Mouse (Mus musculus) layer of hippocampus, adult 9-11 months (tissue): ENCODE data around the gene Bsdc1.
A peak's percentile ranks its signal among the peaks of the same experiment; 100 is the strongest.
"Not testable (repeated sequence)": the region's sequence is repeated elsewhere in the genome, so short reads cannot be mapped to it uniquely, and the experiment has no call there.

ENCODE experiments used
- DNase-seq: peaks from one replicate; pipeline ENCODE4 v3.0.0; 2022

Bsdc1 gene

DNA sequence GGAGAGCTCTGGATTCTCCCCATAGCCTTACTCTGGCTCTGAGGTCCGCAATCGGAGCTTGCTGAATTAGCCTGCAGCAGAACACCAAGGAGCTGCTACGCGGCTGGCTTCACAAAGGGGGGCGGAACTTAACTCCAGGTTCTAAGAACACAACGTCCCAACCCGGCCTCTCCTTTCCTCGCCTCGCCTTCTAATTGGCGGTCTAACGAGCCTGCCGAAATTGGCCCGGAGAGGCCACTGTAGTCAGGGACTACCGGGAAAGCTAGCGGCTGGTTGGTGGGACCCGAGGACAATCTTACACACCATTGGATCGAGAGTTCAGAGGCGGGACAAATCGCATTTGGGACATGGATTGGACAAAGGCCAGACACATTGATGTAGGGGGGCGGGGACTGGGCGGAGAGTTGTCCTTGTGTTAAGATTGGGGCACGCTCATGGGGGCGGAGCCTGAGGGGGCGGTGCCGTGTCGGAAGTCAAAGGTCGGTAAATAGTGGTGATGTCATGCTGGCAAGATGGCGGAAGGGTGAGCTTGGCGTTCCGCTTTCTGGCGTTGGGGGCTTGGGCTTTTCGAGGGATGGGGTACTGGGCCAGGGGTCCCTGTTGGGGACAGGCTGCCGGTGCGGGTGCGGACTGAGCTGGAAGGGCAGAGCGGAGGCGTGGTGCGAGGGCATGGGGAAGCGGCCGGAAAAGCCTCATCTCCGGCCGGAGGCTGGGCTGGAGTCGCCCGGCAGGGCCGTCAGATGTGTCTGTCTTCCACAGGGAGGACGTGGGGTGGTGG lies at the start of gene Bsdc1:
Bsdc1 (plus strand) TSS at position 399 of the 778 bp plus-strand sequence.
- peak; percentile 100 for DNase-seq

DNA sequence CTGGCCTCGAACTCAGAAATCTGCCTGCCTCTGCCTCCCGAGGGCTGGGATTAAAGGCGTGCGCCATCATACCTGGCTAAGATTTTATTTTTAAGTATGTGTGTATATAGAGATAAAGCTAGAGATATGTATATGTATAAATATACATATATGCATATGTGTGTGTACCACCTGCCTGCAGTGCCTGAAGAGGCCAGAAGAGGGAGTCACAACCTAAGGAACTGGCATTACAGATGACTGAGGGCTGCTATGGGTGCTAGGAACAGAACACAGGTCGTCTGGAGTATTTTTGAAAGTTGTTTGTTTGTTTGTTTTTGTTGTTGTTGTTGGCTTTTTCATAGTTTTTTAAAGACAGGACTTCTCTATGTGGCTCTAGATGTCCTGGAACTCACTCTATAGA lies 45.5 kb upstream of the Bsdc1 start:
- no peak for DNase-seq

DNA sequence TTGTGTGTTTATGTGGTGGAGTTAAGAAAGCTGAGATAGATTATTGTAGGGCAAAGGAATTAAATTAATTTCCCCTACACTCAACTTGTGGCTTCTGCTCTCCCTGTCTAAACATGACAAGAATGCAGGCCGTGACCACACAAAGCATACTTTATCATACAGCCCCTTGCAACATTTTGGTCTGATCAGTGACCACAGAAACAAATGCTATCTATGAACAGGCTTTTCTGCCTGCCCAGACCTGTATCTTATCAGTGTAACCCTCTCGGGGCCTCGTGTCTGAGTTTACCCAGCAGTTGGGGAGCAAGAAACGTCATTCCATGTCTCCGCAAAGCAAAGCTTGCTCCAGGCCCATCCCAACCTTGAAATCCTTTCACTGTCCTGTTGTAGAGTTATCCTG lies 44.9 kb upstream of the Bsdc1 start:
- DNase-seq = no peak

DNA sequence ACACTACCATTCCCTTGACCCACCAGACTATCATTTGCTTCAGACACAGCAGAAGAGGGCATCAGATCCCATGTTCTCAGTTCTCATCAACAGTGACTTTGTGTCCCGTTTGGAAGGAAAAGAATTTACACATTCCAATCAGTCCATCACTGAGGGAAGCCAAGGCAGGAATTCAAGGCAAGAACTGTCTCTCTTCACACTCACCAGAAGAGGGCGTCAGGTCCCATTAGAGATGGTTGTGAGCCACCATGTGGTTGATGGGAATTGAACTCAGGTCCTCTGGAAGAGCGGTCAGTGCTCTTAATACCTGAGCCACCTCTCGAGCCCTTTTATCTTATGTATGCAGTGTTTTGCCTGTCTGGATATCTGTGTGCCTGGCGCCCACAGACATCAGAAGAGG lies 43.1 kb upstream of the Bsdc1 start:
- DNase-seq = no peak

DNA sequence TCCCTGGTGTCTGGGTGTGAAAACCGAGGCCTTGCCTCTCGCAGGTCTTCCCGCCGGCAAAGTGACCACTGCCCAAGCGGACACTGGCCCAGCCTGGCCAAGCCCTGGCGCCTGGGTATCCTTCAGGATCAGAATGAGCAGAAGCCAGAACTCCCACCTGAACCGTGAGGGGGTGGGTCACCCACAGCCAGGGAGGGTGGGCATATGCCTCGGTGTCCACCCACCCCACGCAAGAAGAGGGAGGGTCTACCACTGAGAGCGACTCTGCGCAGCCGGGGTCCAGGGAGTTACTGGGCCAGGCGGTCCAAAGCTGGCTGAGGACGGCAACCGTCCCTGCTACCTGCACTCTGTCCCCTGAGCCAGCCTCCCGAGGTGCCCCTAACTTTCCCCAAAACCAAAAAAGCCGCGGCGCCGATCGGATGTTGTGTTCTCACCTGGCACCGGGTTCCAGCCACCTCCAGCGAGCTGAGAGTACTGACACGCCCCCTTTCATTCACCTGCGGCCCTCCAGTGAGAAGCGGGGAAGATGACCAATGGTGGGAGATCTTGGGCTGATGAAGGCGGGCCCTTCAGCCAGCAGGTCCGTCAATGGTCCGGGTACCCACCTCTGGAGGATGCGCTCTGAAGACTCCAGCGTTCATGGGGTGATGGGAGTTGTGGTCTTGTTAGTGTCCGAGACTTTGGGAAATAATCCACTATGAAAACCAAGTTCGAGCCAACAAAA lies 20.9 kb upstream of the Bsdc1 start, which contains the start of gene Zbtb8b:
Zbtb8b (minus strand) TSS at position 514 of the 724 bp plus-strand sequence.
- DNase-seq = peak; percentile 84

DNA sequence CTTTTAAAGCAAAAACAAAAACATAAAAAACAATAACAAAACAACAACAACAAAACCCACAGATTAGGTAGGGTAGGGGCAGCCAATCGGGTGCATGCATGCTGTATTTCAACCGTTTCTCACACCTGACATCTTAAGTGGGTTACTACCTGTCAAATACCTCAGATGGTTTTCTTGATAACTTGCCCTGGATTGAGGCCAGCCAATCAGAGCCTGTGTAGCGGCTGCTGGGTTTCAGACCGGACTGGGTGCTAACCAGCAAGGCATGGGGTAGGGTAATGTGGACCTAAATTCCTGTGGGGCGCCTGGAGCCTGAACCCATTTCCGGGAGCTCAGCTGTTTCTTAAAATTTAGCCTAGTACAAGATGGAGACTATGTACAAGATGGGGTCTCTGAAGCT lies 20.2 kb upstream of the Bsdc1 start:
- no peak for DNase-seq

DNA sequence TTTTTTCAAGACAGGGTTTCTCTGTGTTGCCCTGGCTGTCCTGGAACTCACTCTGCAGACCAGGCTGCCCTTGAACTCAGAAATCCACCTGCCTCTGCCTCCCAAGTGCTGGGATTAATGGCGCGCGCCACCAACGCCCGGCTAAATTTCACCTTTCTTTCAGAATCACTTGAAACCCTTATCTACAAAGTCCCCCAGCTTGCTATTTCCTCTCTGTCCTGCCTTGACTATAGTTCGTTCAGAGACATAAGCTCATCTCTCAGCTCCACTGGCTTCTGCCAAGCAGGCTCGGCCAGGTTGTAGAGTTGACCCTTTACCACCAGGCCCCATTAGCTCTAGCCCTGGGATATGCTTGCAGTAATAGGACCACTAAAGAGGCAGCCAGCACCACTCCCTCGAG lies 14.0 kb upstream of the Bsdc1 start:
- no peak for DNase-seq

DNA sequence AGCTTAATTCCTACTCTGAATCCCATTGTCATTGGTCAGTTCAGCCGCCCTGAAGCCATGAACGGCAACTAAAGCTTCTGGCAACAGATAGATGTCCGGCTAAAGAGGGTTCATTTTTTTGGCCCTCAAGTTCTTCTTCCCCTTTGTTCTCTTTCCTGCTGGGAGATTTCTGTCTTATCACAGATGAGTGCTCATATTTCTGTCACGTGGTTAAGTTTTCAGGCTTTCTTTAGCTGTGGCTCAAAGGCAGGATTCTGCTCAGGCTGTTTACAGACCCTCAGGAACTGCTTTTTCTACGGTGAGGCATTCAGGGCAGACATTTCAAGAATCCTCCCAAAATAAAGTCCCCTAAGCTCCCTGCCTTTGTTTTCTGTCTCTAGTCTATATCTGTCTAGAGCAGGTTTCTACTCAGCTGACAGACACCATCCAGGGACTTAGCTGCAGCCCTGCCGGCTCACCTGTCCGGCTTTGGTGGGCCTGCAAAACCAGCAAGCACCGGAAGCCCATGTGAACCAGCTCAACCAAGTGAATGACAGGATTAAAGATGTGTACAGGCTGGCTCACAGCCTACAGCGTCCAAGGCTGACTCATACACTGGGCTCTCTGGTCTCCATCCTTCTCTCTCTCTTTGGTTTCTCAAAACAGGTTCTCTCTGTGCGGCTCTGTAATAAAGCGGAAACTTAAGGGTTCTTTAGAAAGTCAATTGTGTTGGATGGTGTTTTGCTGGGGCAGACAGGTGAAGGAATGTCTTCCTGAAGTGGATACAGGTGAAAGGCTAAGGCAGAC lies 13.4 kb upstream of the Bsdc1 start:
- no peak for DNase-seq

DNA sequence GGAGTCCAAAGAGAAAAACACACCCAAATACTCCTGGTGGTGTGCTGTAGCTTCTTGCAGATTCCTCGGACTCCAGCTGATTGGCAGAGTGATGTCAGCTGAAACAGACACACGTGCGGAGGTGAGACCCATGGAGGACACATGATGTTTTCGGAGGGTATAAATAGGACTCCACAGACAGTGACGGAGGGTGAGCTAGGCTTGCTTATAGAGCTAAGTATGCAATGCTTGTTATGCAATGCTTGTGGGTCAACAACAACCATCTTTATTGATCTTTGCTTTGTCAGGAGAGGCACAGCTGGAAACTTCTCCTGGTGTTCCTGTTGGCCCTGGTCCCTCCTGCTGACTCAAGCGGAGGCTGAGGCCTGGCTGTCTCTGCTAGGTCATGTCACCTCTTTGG lies 12.7 kb upstream of the Bsdc1 start:
- no peak for DNase-seq

DNA sequence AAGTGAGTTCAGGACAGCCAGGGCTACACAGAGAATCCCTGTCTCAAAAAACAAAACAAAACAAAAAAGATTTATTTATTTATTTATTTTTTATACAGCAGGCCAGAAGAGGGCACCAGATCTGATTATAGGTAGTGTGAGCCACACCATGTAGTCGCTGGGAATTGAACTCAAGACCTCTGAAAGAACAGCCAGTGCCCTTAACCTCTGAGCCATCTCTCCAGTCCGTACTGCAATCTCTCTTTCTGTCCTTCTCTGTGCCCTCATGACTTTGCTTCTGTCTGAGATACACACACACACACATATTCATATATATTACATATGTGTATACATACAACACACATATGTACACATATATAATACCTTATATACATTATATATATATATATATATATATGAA lies 10.5 kb upstream of the Bsdc1 start:
- no peak for DNase-seq

DNA sequence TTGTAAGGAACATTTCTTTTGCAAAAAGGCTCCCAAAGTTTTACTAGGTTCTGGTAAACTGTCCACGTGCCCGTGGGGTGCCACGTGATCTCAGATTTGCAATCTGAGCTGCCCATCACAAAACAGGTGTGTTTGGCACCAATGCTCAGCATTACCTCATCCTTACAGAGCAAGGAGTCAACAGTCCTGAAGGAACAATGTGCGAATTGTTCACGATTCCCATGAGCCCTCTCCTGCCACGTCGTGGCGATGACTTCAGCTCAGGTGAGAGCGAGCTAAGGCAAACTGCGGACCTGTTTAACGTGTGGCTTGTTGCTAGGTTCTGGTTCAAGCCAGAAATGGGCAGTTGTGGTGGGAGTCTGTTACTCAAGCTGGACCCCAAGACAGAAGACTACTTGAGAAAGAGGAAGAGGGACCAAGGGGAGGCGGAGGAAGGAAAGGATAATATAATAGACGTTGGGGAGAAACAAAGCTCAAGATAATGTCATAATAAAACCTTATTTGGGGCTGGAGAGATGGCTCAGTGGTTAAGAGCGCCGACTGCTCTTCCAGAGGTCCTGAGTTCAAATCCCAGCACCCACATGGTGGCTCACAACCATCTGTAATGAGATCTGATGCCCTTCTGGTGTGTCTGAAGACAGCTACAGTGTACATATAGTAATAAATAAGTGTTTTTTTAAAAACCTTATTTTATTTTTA lies 9.8 kb upstream of the Bsdc1 start:
- no peak for DNase-seq

DNA sequence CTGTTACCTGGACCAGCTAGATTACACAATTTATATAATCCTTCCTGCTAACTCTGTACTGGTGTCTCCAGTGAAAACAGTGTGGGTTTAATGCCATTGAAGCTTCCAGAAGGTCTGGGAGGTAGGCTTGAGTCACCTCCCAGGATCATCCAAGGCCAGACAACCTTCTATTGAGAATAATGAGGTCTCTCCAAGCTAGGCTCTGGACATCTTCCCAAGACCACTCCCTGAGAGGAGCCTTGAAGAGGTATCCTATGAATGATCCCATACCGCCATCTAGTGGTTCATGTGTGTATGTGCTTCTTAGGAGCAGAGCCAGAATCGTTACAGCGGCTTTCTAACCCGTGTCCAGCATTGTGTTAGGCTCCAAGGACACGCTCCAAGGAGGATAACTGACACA lies 6.1 kb upstream of the Bsdc1 start:
- peak; percentile 60 for DNase-seq

DNA sequence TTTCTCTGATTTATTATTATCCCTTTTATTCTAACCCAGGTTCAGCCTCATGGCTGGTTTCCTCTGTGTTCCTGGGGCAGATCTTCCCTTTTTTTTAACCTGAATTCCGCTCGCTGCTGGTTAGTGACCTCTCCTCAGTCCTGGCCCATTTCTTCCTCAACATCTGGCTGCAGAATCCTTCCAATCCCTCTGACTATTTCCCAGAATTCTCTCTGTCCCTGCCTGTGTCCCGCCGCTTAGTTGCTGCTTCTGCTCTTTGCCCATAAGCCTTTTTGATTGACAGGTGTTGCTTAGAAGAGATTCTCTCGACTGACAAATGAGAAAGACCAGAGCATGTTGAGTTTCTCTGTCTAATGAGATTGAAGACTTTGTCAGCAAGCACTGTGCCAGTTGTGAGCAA lies 5.3 kb upstream of the Bsdc1 start:
- no peak for DNase-seq

DNA sequence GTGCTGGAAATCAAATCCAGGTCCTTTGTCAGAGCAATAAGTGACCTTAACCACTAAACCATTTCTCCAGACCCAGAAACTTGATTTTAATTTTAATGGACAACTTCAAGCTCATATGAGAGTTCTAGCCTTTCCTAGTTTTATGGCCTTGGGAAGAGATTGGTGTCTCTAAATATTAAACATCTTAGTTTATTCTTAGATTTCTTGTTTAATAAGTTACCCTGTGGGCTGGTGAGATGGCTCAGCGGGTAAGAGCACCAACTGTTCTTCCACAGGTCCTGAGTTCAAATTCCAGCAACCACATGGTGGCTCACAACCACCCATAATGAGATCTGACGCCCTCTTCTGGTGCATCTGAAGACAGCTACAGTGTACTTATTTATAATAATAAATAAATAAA lies 4.1 kb upstream of the Bsdc1 start:
- DNase-seq = not testable (repeated sequence)

DNA sequence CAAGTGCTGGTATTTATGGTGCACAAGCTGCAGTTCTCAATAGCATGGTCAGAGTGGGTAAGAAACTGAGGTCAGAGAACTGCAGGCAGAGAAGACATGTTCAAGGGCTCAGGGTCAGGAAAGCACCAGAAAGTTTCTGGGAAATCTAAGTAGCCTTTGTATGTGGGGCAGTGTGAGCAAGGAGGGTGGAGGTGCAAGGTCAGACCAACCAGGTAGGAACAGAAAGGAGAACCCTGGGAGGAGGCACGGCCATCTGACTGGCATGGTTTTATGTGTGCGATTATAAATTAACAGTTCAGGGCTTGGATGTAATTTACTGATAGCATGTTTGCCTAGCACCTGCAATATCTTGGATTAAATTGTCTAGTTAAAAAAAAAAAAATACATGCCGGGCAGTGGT lies 1.7 kb upstream of the Bsdc1 start:
- DNase-seq = no peak

DNA sequence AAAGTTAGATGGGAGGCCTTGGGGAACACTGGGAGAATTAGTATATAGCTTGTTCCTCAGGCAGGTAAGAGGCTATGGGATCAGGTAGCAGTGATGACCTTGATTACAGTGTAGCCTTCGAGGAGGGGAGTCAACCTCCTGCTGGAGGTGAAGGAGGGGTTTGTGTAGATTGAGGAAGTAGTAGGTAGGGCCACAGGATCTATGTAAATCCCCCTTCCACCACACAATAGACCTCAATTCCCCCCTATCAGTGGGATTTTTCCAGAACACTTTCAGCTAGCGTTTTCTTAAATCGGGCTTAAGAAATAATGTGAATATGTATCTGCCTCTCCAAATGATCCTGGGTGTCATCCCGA lies 576 bp upstream of the Bsdc1 start:
- DNase-seq = no peak

DNA sequence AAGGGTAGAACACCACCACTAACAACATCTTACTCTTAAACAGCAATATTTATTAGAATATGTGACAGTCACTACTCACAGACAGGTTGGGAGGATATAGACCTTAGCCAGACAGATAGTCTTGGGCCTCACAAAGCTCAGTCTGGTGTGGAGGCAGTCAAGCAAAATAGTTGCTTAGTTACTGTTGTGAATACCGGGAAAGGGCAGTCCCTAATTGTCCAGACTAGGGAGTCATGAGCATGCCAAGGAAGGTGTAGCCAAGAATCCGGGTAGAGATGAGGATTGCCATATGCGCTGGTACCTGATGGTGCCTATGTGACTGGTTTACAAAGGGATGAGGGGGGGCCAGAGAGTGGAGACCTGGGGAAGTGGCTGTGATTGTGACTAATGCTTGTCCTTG lies 737 bp downstream of the Bsdc1 start:
- DNase-seq = no peak

DNA sequence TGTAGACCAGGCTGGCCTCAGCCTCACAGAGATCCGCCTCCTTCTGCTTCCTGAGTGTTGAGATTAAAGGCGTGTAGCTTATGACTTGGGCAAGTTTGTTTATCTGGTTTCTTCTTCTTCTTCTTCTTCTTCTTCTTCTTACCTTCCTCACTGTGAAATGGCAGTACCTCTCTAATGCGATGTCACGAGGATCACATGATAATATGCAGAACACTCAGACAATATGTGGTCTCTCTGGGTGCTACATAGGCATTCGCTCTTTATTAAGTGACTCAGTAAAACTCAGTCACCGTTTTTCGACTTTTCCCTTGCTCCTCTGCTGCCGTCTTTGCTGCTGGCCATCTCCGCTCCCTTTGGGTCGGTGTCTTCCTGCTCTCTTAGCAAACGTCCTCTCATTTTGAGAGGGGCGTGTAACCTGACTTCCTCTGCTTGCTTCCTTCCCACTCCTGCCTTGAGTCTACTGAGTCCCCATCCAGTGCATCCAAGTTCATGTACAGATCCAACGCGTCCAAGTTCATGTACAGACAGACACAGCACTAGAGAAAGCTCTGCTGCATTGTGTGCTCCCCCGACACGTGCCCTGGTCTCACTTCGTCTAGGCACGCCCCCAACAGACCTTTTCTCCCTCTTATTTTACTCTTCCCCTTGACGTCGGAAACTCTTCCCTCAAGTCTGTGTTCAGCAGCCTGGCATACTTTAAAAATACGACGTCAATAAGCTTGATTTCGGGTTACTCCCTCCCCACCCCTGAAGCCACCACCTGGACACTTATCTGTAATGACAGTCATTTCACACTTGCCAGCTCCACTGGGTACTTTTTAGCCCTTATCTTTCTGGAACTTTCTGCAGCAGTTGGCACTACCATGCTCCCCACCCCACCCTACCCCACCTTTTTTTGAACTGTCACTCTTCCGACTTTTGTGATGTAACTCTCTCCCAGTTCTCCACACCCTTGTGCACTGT lies 2.0 kb downstream of the Bsdc1 start:
- no peak for DNase-seq

DNA sequence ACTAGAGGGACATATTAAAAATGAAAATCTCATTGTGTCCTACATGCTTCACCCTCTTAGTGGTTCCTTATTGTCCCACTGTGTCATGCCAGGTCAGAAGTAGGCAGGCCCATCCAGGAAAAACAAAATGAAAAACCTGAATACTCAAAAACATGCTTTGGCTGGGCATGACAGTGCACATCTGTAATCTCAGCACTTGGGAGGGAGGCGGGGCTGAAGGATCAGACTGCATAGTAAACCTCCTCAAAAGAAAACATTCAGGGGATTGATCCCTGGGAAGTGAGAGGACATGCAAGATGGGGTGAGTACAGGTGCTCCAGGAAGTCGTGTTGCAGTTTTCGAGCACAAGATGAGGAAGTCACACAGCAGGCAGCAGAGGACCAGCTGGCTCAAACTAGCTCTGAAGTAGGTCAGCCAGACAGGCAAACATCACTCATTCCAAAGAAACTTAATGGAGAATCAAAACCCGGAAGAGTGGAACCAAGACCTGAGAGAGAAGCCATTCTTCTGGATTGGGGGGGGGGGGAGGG lies 3.0 kb downstream of the Bsdc1 start:
- DNase-seq = no peak

DNA sequence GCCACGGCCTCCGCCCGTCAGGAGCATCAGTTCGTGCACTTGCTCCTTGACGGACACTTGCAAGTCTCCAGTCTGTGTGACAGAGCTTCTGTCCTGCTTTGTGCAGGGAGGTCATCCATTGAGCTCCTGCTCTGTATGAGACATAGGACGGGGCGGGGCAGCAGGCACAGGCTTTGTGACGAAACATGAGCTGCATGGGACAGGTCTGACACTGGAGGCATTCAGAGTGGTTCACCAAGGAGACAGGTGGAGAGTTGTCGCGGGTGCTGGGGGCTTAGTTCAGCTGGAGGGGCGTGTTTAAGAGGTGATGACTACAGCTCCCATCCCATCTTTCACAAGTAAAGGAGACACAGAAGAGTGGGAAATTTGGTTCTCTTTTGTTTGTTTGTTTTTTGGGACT lies 14.7 kb downstream of the Bsdc1 start:
- DNase-seq = no peak

DNA sequence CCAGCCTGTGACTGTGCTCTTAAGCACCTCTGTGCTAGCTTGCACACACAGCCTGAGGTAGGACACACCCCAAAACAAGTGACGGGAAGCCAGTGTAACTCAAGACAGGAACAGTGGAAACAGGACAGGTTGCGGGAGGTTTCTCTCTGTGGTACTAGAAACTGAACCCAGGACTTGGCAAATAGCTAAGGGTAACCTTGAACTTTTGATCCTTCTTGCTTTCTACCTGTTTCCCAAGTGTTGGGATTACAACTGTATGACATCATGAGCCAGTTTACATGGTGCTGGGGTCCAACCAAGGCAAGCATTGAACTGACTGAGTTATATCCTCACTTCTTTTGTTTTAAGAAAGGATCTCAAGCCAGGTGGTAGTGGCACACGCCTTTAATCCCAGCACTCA lies 18.5 kb downstream of the Bsdc1 start:
- no peak for DNase-seq

DNA sequence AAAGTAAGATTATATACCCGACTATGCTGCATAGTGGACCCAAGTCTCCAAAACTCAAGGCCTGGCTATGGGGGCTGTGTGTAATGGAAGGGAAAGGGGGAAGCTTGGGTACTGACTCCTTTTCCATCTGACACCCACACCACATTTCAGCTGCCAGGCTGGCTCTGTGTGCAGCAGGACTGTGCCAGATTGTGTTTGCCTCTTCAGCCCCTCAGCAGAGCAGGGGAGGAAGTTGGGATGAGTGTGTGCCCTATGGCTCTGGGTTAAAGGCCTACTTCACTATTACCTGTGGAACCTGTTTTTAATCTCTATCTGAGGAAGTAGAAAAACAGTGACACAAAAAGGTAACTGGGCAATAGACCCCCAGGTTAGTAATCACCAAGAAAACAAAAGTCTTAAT lies 19.7 kb downstream of the Bsdc1 start:
- DNase-seq = peak; percentile 63
